Mouse (Mus musculus) cortical plate, adult 2 months (tissue): Measurements from ENCODE around the gene Myf6. TPM values are rescaled to one million over a fixed set of nuclear protein-coding genes. Genes with fewer than 3 reads are reported as not detected.

ENCODE experiments used
- H3K27ac ChIP-seq: fragments of 200-500 bp; 2 replicates; pipeline ENCODE4 v1.5.1; 2012; ENCODE audit warnings: low read length, control low read depth, inconsistent platforms; ENCODE audit not compliant: insufficient read depth
- H3K4me1 ChIP-seq: fragments of 200-500 bp; 2 replicates; pipeline ENCODE4 v1.6.1; 2011; ENCODE audit warnings: low read length; ENCODE audit not compliant: control insufficient read depth, insufficient read depth
- H3K4me3 ChIP-seq: fragments of 200-500 bp; 2 replicates; pipeline ENCODE4 v1.5.1; 2011; ENCODE audit warnings: mild to moderate bottlenecking, low read length, control low read depth; ENCODE audit not compliant: insufficient read depth
- CTCF ChIP-seq: fragments of 200-500 bp; IDR thresholded peaks from 2 replicates; pipeline ENCODE4 v1.5.1; 2011; ENCODE audit warnings: mild to moderate bottlenecking, control low read depth, low read length; ENCODE audit not compliant: insufficient read depth; ENCODE audit errors: extremely low read depth
- POLR2A ChIP-seq: fragments of 200-500 bp; IDR thresholded peaks from 2 replicates; pipeline ENCODE4 v1.6.1; 2011; ENCODE audit warnings: mild to moderate bottlenecking, low read length, control low read depth; ENCODE audit not compliant: insufficient read depth; ENCODE audit errors: extremely low read depth
- polyA plus RNA-seq: library from polyadenylated mRNA; depleted of rRNA; stranded (reverse); fragments of >200 nt; gene quantifications from 2 replicates; pipeline ENCODE4 v1.2.3, GENCODE M21; 2012

The Myf6 gene
- polyA plus RNA-seq, 1 experiment = not detected

DNA sequence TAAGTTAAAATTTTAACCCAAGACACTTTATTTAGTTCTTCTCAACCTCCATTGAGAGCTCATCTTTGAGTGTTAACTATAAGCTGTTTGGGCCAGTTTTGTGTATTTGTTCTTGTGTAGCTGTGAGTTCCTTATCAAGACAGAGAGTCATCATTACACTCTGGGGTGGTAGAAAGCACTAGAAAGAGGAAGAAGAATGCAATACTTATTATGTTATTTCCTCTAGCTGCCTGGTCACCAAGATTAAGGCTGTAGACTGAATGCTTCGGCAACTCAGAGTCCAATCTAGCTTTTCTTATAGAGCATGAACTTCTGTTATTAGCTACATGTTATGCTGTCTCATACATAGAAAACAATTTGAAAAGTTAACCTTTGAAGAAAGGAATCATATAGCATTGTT is 1.9 kb upstream of the Myf6 start:
- no peak for TF ChIP-seq POLR2A
- TF ChIP-seq CTCF = no peak
- H3K4me3 ChIP-seq = no peak overlapping the region
- peaks cover 2% of the 10 kb centered on the region; the same call in 1 of the 2 replicates for H3K4me1 ChIP-seq
- no peak overlapping the region for H3K27ac ChIP-seq

GRCm38 (mm10) chr10:107493580-107494474 is 710 bp downstream of the Myf6 start:
- Histone ChIP-seq H3K4me1 (no peaks in the 10 kb centered on the region), H3K4me3 (peak overlapping the region; percentile 35; the same call in 1 of the 2 replicates), H3K27ac (no peak overlapping the region)
- no peak for TF ChIP-seq POLR2A
- TF ChIP-seq CTCF = no peak

DNA sequence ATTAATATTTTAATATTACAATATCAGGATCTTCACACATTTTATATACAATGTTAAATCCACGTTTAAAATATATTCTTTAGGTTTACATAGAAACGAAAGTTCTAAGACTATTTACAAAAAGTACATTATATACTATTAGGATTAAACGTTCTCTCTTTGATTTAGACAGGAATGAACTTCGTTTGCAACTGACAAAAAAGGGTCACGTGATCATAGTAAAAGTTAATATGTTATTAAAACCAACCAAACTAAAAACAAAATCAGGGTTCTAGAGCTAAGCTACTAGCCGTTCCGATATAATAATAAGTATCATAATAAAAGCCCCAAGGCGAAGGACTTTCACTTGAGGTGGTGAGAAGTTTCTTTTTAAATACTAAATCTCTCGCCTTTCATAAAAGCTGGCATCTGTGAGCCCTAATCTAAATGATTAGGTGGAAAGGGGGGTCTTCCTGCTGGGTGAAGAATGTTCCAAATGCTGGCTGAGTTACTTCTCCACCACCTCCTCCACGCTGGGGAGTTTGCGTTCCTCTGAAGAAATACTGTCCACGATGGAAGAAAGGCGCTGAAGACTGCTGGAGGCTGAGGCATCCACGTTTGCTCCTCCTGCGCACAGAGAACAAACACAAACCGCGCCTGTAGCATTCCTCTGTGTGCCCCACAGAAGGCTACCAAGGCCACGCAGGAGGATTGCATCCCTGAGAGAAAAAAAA is 1.5 kb downstream of the Myf6 start:
- no peak overlapping the region for H3K27ac ChIP-seq
- H3K4me3 ChIP-seq = peak overlapping the region; percentile 35
- no peaks in the 10 kb centered on the region for H3K4me1 ChIP-seq
- no peak for TF ChIP-seq POLR2A
- TF ChIP-seq CTCF = no peak

GRCm38 (mm10) chr10:107488654-107489315 is 5.8 kb downstream of the Myf6 start:
- Histone ChIP-seq H3K4me1 (no peaks in the 10 kb centered on the region), H3K4me3 (no peak overlapping the region), H3K27ac (no peak overlapping the region)
- TF ChIP-seq POLR2A (no peak), CTCF (no peak)

DNA sequence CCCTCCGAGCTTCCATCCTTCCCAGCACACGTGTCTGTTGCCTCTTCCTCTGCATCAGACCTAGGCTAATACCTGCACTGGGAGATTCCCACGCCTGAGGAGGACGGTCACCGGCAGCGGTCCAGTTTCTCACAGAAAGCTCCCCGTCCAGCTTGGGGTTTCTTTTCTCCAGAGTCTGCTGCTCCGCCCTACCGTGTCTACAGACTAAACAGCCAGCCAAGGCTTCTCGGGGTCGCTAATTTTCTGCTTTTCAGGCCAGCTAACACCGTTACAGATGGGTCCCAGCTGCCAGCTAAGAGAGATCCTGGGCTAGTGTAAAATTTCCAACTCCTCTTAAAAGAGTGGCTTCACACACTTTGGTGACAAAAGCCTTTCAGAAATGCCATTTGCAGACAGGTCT is 7.8 kb downstream of the Myf6 start:
- Histone ChIP-seq H3K4me1 (no peaks in the 10 kb centered on the region), H3K4me3 (no peak overlapping the region), H3K27ac (no peak overlapping the region)
- TF ChIP-seq CTCF (no peak), POLR2A (no peak)

GRCm38 (mm10) chr10:107485870-107486269 is 8.7 kb downstream of the Myf6 start, which contains the start of gene Myf5:
Gene Myf5 (minus strand): TSS chr10:107486134.
- no peak within 1 kb of the TSS for H3K27ac ChIP-seq
- no peak within 1 kb of the TSS for H3K4me3 ChIP-seq
- no peaks in the 10 kb centered on the region for H3K4me1 ChIP-seq
- TF ChIP-seq CTCF (no peak), POLR2A (no peak)

DNA sequence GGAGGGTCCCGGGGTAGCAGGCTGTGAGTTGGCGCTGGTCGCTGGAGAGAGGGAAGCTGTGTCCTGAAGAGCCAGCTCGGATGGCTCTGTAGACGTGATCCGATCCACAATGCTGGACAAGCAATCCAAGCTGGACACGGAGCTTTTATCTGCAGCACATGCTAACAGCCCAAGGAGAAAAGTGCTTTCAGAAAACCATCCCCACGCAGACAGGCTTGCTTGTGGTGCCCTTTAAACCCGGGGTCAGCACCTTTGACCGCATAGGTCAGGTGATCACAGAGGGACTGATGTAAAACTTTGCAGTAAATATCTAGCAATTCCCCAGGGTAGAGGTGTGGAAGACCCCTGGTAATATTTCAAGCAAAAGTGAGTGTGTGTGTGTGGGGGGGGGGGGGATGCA is 10.5 kb downstream of the Myf6 start:
- TF ChIP-seq POLR2A = no peak
- no peak overlapping the region for H3K27ac ChIP-seq
- H3K4me3 ChIP-seq = no peak overlapping the region
- H3K4me1 ChIP-seq = no peaks in the 10 kb centered on the region

GRCm38 (mm10) chr10:107473497-107473896 is 21.0 kb downstream of the Myf6 start:
- no peak for TF ChIP-seq CTCF
- no peak for TF ChIP-seq POLR2A
- Histone ChIP-seq H3K4me3 (no peak overlapping the region), H3K4me1 (no peaks in the 10 kb centered on the region), H3K27ac (no peak overlapping the region)

DNA sequence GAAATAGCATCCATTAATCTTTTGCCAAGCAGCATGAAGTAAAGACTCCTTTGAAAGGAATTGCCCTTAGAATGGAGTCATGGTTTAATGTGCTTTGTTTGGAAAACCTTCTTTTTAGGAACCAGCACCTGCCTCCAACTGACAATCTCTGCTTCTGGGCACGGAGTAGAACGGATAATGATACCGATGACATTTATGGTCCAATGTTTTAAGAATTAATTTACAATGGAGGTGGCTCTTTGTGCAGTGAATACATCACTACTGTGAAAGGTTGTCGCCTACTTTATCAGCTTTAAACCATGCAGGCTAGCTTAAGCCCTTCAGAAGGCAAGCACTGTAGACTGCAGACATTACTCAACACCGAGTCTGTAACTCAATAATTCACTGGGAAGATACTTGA is 22.8 kb downstream of the Myf6 start:
- Histone ChIP-seq H3K27ac (no peak overlapping the region), H3K4me1 (no peaks in the 10 kb centered on the region), H3K4me3 (no peak overlapping the region)
- TF ChIP-seq POLR2A (no peak), CTCF (no peak)
